Mouse (Mus musculus): Measurements from ENCODE around the gene Larp4.

DNA sequence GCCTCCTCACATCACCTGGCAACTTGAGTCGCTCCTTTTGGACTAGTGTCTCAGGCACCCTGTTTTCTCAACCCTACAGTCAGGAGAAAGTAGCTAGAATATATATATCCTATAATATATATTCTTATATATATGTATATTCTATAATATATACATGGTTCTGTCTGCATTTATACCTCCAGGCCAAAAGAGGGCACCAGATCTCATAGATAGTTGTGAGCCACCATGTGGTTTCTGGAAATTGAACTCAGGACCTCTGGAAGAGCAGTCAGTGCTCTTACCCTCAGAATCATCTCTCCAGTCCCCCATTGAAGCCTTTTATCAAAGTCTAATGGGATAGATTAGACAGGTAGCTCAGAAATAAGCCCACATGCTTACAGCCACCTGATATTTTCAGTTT is 51.3 kb downstream of the Larp4 start:
- TF ChIP-seq POLR2A (IDR thresholded peaks at IDR 0.05; ENCODE audit: borderline replicate concordance, insufficient read depth, low read length), result no peak
- no peak for TF ChIP-seq CTCF (IDR thresholded peaks at IDR 0.05; ENCODE audit: borderline replicate concordance, insufficient read depth, low read depth, low read length)
